Mouse (Mus musculus): Measurements from ENCODE around the gene Slc12a8.
"Not testable (repeated sequence)": the region's sequence is repeated elsewhere in the genome, so short reads cannot be mapped to it uniquely, and the experiment has no call there.

Gene Slc12a8

DNA sequence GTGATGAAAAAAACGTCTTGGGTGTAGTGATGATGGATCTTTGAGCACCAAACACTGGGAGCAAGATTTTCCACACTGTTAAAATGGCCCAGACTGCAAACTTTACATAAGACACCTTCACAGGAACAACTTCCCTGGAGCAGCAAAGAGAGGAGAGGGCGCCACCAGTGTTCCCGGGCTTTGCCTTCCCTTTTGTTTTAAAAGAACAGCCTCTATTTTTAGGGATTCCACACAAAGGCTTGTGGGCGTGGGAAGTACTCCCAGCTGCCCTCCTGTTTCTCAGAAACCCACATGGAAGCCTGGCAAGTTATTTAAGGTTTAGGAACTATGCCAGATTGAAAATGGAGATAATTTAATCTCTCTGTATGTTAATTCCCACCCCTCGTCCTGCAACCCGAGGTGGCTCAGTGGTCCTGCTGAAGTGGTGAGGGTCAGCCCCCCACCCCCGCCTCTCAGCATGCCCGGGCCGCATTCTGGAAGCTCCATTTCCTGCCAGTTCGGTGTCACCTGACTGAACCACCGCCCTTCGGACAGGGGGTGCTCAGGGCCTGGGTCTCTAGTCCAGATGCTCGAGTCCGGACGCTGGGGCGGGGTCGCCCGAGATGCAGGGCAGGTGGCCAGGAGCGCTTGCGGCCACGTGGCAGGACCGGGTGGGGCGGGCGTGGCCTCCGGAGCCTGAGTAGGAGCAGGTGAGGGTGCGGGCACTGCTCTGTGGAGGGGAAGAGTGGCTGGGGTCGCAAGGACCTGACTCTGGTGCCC, at the start of gene Slc12a8:
TSS of gene Slc12a8 (plus strand) at position 522 of the 759 bp plus-strand sequence.
- no peak for DNase-seq (ENCODE audit: low read depth)

DNA sequence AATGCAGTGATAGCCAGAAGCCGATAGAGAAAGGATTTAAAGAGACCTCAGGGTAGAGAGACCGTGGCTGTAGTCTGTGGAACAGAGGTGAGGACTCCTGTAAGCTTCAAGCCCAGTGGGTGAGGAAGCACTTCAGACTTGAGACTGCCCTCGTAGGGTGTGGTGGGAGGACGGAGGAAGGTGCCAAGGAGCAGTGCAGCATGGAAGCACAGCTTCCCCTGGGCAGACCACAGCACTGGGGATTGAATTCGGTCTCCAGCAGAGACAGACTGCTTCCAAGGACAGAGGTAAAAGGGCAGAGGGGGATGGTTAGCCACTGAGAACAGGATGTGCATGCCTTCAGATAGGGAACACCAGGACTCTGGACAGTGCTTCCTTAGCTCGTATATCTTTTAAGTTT, 49.7 kb upstream of the Slc12a8 start:
- DNase-seq (ENCODE audit: low read depth): no peak

DNA sequence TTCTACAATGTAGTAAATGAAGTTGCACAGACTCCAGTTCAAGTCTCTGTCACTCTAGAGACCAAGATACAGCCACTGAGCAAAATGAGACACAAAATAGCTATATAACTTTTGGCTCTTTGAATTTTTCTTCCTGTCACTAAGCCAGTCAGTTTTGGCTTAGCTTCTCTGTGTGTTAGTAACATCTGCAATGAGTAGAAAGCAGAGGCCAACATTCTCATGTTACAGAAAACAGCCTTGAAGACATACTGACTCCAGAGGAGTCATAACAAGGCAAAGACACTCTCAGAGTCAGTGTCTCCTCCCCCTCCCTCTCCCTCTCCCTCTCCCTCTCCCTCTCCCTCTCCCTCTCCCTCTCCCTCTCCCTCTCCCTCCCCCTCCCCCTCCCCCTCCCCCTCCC, 47.2 kb upstream of the Slc12a8 start:
- DNase-seq (ENCODE audit: low read depth): no peak

DNA sequence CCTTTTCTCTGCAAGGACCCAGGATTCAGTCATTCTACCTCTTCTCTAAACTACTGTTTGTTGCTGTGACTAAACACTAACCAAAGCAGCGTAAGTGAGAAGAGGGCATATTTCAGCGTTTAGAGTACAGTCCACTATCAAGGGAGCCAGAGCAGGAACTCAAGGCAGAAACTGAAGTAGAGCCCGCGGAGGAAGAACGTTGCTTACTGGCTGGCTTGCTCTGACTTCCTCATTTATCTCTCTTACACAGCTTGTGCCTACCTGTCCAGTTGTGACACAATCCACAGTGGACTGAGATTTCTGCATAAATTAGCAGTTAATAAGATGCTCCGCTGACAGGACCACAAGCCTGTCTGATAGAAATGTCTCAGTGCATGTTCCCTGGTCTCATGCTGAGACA, 42.7 kb upstream of the Slc12a8 start:
- DNase-seq (ENCODE audit: low read depth): no peak

DNA sequence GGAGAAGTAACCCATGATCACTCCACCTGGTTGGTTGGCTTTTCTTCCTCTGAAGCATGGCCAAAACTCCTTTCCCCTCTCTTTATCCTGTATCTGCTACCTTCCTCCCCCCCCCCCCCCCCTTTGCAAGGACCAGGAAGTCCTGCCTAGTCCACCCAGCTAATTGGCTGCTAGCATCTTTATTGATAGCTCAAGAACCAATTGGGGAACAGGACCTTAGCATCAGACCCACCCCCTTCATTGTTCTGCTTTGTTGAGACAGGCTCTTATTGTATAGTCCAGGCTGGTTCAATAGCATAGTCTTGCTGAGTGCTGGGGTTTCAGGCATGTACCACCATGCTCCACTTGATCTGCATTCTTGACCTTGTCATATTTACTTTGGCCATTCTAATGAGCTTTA, 37.2 kb upstream of the Slc12a8 start:
- DNase-seq (ENCODE audit: low read depth): no peak

DNA sequence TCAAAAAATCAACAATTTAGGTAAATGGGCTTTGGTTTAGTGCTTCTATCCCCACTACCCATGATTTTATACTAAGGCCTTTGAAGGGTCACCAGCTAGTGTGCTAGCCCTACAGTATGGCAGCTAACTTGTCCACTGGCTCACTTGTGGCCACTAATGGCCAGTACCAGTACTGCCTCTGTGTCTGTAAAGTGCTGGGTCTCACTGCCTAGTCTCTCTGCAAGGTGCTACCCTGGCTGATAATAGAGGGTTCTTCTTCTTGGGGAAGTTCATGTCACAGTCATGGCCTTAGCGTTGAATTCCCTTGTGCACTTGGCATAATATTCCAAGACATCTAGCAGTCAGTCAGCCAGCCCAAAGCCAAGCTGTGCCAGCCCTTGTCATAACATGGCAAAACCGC, 36.0 kb upstream of the Slc12a8 start:
- DNase-seq (ENCODE audit: low read depth): peak; percentile 46

DNA sequence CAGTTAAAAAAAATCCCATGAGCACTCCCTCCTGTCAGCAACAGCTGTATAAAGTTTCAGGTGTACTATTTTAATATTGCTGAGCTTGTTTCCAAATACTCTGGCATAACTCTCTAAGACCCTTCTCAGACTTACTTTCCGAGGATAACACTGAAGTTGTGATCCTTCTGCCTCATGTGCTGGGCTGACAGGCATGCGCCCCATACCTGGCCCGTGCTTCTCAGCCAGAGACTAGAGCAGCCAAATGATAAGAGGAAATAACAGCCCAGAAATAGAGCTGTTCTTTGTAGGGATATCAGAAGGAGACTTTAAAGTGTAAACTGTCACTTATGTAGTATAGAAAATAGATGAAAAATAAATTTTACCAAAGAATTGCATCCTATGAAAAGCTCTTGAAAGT, 34.8 kb upstream of the Slc12a8 start:
- DNase-seq (ENCODE audit: low read depth): no peak

DNA sequence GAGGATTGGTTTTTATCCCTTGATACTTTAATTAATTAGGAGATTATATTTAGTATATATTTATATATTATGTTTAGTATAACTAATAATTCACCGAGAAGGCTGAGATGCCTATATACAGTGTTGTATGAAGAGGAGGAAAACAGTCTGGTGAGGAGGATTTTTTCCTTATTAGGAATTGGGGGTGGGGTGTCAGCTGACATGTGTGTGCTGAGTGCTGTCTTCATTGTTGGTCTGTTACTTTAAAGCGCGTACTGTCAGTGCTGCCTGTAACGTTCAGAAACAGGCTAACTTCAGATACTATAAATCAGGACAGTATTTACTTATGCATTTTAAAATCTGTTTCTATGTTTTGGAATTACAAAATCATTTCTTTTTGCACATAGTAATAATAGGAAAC, 29.4 kb upstream of the Slc12a8 start:
- no peak for DNase-seq (ENCODE audit: low read depth)

DNA sequence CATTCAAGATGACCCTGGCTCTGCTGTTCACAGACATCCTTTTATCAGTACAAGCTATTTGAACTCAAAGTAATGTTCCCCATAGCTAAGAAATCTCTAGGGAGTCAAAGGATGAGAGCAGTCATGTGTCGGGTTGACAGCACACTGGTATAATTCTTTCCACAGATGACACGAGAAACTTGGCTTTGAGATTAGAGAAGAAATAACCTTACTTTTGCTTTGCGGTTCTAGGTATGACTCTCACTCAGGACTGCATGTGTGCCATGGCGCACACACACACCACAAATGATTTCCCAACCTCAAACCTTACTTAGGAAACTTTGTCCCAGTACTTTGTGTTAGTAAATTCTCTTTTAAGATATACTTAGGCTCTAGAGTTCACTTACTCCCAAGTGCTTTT, 22.8 kb upstream of the Slc12a8 start:
- no peak for DNase-seq (ENCODE audit: low read depth)

DNA sequence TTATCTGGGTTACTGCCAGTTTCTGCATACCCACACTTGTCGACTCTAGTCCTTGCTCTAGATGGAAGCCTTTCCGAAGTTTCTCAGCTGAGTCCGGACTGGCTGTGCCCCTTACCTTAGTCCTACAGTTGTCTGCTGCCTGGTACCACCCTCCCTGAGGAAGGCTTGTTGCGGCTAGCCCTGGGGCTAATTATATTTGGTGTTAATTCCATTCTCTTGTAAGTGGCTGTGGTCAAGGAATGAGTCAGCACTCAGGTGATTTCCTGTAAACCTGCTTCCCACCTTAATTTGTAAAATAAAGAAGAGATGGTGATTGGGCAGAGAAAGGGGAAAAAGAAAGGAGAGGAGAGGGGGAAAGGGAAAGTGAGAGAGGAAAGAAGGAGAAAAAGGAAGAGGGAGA, 9.0 kb upstream of the Slc12a8 start:
- no peak for DNase-seq (ENCODE audit: low read depth)

DNA sequence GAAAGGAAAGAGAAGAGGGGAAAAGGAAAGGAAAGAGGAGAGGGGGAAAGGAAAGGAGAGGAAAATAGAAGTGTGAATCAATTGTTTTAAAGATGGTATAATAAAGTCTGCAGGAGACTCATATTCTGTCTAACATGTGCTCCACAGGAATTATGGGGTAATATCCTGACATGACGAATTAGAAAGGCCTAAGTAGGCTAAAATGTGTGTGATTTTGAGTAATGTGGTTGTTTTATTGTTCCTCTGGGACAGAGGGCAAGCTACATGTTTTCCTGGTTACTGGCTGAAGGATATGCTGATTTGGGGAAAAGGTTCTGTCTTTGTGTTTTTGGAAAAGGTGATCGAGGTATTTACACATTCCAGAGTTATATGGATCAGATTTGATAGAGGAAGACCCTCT, 7.9 kb upstream of the Slc12a8 start:
- not testable (repeated sequence) for DNase-seq (ENCODE audit: low read depth)

DNA sequence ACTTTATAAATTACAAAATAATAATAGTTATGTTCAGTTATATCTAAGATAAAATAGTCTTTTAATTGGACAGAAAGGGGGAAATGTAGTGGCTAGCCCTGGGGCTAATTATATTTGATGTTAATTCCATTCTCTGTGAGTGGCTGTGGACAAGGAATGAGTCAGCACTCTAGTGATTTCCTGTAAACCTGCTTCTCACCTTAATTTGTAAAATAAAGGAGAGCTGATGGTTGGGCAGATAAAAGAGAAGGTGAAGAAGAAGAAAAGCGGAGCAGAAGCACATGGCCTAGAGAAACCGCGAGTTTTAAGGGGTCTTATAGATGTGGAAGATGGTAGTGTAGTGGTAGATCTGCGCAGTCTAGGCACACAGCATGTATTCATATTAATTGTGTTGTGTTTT, 6.3 kb upstream of the Slc12a8 start:
- not testable (repeated sequence) for DNase-seq (ENCODE audit: low read depth)

DNA sequence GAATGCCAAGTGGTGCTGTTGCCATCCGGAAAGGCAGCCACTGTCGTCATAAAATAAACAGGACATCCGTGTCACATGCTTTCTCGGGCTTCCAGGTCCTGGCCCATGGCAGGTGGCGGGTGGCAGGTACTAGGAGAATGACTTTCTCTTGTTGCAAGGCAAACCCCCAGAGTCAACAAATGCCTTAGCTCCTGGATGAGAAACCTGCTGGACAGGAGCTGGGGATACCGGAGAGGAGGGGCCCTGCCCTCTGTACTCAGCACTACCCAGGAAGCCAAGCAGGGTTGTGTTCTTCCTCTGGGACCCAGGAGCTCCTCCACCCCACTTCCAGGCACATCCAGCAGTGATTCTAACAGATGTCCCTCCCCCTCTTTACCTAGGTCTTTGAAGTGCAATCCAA, 4.6 kb upstream of the Slc12a8 start:
- no peak for DNase-seq (ENCODE audit: low read depth)

DNA sequence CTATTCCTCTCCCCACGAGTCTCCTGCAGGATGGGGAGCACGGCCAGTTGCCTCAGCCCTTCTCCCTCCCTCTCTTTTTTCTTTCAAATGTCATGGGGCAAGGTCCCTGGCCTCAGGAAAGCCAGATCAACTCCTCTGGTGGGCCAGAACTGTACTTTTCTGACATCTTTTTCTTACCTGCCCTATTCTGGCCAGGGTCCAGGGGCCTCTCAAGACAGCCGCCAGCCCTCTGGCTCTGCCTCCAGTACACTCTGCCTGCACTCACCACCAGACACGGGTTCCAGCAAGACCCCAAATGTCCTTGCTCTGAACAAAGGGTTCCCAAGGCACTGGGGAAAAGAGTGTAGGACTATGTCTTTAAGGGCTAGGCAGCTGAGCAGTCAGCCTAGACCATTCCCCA, 499 bp downstream of the Slc12a8 start:
- DNase-seq (ENCODE audit: low read depth): no peak

DNA sequence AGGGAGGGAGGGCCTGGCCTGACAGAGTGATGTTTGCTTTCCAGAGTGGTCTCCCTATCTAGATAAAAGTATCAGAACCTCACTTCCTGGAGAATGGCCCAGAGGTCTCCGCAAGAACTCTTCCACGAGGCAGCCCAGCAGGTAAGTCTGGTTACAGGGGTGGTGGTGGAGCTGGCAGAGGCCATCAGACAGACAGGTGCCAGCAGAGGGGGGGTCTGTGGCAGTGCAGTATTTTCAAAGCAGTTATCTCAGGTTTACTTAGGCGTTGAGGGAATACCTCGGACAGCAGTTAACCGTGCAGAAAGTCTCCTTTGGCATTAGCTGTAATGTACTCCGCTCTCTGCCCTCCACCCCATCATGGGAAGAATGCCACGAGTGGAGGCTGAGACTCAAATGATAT, 1.1 kb downstream of the Slc12a8 start:
- no peak for DNase-seq (ENCODE audit: low read depth)

DNA sequence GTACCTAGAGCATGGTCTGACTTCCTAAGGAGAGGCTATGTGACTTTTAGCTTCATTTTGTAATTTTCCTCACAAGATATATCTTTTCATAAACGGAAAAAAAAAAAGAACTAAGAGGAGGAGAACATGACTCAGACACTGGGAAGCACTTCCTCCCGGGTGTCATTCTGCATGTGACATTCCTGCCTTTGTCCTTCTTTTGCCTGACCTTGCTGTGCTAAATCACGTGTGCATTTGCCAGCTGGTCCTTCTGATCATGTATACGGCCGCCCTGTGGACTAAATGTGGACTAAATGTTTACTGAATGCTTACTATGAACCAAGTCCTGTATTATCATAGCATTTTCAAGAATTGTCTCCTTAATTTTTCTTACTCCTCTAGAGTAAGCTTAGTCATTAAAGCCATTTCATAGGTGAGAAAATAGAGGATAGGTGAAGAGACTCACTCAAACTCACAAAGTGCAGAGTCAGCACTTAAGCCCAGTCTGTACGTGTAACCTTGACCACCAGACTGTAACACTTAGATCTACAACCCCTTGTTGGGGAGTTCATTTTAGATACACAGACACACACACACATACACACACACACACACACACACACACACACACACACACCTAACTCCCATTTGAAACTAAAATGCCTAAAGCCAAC, 2.9 kb downstream of the Slc12a8 start:
- no peak for DNase-seq (ENCODE audit: low read depth)

DNA sequence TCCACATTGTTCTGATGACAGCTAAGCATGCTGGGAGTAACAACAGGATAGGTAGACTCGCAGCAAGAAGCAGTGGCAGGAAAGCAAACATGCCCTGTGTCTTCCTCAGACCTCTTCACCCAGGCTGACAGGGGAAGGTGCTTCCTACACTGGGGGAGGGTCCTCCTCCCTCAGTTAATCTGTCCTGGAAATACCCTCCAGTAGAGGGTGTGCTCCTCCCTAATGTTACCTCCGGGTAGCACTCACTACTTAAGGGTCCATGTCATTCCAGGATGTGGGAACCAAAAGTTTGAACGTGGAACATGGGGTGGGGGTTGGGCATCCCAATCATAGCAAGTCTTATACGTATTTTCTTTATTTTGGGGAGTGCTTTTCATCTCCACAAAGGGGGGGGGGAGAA, 5.4 kb downstream of the Slc12a8 start:
- DNase-seq (ENCODE audit: low read depth): no peak

DNA sequence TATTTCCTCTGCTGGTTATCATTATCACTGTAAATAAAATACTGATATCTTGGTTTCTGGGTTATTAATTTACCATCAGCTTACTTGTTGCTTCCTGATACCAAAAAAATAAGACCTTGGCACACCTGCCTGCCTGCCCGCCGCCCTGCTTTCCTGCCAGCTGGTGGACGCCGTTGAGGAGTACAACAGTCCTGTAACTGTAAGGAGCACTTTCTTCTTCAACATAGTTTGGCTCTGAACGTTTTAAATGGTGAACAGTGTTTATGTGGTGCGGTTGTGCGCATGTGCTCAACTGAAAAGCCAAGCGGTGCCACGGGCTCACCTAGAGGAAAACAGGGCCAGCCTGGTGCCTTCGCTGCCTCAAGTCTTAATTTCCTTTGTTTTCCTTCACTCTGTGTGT, 6.4 kb downstream of the Slc12a8 start:
- DNase-seq (ENCODE audit: low read depth): no peak

DNA sequence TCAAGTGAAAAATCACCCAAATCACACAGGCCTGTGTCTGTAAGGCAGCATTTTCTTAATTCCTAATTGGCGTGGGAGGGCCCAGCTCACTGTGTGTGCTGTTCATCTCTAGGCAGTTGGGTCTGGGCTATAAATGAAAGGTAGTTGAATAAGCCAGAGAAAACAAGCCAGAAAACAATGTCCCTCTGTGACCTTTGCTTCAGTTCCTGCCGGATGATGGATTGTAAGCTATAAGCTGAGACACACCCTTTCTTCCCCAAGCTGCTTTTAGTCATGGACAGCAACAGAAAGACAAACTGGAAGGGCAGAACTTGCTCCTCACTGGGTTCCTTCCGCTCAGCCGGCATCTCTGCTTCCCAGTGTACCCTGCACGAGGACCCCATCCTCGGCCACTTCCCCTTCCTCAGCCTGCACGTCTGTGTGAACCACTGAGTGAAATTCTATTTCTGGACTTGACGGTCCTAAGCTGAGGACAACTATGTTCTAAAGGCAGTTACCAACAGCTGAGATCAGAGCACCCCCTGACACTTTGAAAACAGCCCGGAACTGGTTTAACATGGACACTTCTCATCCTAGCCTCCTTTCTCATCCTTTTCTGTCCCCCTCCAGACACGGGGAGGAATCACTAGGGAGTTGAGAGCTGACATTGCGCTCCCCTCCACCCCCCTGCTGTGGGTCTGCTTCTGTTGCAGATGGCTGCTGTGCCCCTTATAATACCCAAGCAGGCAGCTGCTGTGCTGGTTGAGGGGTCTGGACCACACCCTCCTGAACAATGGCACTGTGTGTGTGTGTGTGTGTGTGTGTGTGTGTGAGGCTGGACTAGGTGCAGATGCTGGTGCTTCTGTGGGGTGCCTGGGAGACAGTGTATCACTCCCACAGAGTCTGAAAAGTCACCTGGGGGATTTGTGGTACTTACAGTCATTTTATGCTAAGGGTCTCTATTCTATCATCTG, 12.7 kb downstream of the Slc12a8 start:
- DNase-seq (ENCODE audit: low read depth): no peak

DNA sequence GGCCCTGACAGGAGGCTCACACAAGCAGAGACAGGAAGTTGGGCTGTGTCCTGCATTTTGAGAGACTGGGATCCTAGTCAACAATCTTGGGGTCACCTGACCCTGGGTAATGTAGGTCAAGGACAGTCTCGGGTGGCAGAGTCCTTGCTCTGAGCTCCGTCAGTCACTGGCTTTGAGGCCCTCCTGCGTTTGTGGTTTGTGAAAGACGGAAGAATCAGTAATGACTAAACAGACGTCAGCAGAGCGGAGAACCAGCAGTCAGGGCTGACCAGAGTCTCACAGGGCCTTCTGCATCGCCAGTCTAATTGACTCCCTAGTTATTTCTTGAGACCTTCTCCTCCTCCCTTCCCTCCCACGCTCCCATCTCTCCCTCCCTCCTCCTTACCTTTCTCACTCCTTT, 14.1 kb downstream of the Slc12a8 start:
- no peak for DNase-seq (ENCODE audit: low read depth)

DNA sequence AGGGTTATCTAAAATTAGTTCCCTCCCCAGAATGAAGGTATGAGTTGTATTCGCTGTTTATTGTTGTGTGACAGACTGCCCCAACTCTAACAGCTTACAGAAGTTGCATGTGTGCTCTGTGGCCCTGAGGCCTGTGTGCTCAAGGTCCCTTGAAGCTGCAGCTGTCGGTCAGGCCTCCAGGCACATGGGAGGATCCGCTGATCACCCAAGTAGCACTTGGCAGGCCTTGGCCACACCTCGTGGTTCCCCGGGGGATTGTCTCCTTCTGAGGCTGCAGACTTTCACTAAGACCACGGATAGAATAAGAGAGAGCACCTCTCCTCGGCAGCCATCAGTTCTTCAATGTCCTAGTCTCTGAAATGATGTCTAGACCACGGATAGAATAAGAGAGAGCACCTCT, 19.3 kb downstream of the Slc12a8 start:
- DNase-seq (ENCODE audit: low read depth): no peak

DNA sequence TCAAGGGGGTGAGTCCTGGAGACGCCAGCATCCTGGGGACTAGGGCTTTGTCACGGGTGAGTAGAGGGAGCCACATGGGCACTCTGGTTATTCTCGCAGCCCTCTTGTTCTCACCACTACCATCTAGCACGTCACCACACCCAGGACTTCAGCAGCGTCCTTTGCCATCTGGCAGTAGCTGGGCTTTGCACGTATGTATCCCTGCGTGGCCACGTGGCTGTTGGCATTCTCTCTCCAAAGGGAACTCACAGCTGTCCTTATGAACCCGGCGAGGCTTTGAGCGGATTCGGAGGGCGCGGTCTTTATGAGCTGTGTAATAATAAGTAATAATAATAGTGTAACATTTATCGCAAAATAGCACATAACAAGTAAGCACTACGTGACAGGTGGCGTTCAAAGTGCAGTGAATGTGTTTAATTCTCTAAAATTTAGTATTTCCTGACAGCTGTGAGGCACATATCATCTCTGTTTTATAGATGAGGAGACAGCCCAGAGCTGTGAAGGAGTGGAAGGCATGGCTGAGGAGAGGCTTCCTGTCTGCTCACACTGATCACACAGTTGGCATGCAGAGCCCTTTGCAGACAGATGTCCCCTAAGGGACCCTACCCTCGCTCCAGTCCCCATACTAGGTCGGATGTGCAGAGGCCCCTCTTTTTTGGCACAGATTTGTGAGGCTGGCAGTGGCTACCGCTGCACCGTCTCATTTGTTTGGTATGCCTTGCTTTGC, 20.5 kb downstream of the Slc12a8 start:
- DNase-seq (ENCODE audit: low read depth): no peak
